Mouse (Mus musculus) liver, embryonic 13.5 days (tissue): ENCODE measurements around the gene Fgfr4. TPM values are rescaled to one million over a fixed set of nuclear protein-coding genes. Genes with fewer than 3 reads are reported as not detected.

Experiments used
- ATAC-seq: fragments of 200-750 bp; cut with Nextera tagmentation; 2 replicates; pipeline ENCODE4 v1.8.0; 2017; ENCODE audit warnings: low read depth, mild to moderate bottlenecking, moderate number of reproducible peaks, moderate library complexity
- DNase-seq: peaks from one replicate; pipeline ENCODE4 v3.0.0; 2022
- H3K27ac ChIP-seq: fragments of 300-500 bp; sonication (generic); 2 replicates; pipeline ENCODE4 v1.5.1; 2015; ENCODE audit warnings: moderate library complexity, mild to moderate bottlenecking, inconsistent platforms
- H3K27me3 ChIP-seq: fragments of 300-500 bp; sonication (generic); 2 replicates; pipeline ENCODE4 v1.6.1; 2015; ENCODE audit warnings: mild to moderate bottlenecking, inconsistent platforms
- H3K36me3 ChIP-seq: fragments of 300-500 bp; sonication (generic); 2 replicates; pipeline ENCODE4 v1.6.1; 2015; ENCODE audit warnings: mild to moderate bottlenecking, inconsistent platforms
- H3K4me1 ChIP-seq: fragments of 300-500 bp; sonication (generic); replicated peaks from 2 replicates; pipeline ENCODE4 v1.6.1; 2015; ENCODE audit warnings: inconsistent platforms
- H3K4me2 ChIP-seq: fragments of 300-500 bp; sonication (generic); 2 replicates; pipeline ENCODE4 v1.6.1; 2015; ENCODE audit warnings: inconsistent platforms, mild to moderate bottlenecking, moderate library complexity
- H3K4me3 ChIP-seq: fragments of 300-500 bp; sonication (generic); replicated peaks from 2 replicates; pipeline ENCODE4 v1.5.1; 2015; ENCODE audit warnings: mild to moderate bottlenecking, inconsistent platforms
- H3K9ac ChIP-seq: fragments of 300-500 bp; sonication (generic); 2 replicates; pipeline ENCODE4 v1.6.1; 2015; ENCODE audit warnings: mild to moderate bottlenecking, inconsistent platforms
- H3K9me3 ChIP-seq: fragments of 300-500 bp; sonication (generic); replicated peaks from 2 replicates; pipeline ENCODE4 v1.6.1; 2016; ENCODE audit warnings: inconsistent platforms
- WGBS: fragments of 180-500 bp; shearing (Covaris S2); methylation state at CpG from one replicate; pipeline ENCODE4 v1.1.7; 2015; ENCODE audit not compliant: insufficient replicate concordance; 5-methylcytosine and 5-hydroxymethylcytosine counted together
- polyA plus RNA-seq: library from polyadenylated mRNA; unstranded; fragments of >200 nt; fragmentation: Nextera tagmentation; extraction: Ambion mirVana; gene quantifications from 2 replicates; pipeline ENCODE4 v1.2.1, GENCODE M21; 2015

Fgfr4 gene
- polyA plus RNA-seq, result 4.2 and 5.4 TPM in 2 replicates

DNA sequence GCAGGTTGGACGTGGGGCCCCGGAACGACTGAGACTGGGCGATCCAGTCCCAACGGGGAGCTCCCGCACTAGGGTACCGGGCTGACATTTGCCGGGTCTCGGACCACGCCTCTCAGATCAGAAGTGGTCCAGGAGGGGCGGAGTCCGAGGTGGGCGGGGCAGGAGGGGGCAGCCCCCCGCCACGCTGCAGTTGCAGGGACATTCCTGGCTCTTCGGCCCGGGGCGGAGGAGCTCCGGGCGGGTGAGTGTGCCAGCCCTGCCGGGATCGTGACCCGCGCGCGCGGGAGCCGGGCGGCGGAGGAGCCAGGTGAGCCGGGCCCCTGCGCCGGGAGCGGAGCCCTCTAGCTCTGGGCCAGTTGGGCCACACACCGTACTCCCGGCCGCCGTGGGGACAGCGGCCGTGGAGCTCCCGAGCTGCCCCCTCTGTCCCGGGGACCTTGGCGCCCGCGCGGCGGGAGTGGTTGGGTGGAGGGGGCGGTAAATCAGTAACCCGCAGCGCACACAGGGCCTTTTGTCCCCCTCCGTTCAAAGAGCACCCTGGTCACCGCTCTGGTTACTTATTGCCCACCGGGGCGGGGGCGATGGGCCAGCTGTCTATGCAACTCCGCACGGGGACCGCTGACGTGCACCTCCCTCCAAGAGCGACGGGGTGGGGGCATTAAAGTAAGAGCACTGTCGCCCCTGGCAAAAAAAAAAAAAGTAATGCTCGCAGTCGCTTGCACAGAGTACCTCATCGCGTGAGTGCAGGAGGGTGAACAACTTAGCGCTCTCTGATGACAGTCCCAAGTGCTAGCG lies at the start of gene Fgfr4:
Gene Fgfr4, plus strand, starts transcription at position 20 of the 795 bp plus-strand sequence.
- WGBS, result 1% methylated on average over 52 of the region's 68 CpGs

DNA sequence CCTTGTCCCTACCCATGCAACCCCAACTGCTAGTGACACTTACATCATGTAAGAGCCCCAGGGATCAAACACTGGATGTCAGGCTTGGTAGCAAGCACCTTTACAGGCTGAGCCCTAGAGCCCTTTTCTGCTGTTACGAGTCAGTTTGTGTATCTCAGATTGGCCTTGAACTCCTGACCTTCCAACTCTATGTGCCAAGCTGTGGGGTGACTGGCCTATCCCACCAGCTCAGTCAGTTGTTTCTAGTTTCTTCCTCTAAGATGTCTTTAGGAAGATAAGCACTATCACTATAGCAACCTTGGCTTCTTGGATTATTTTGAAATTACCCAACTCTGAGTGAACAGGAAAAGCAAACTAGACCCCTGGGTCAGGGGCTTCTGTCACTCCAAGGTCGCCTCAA lies 49.1 kb upstream of the Fgfr4 start:
- ATAC-seq, result no peak
- peaks cover 54% of the 10 kb centered on the region for H3K4me1 ChIP-seq
- WGBS, result 43% methylated on average over 2 of the region's 2 CpGs

More for the DNA sequence above, at the start of gene Fgfr4:
- ATAC-seq (peak; percentile 81), DNase-seq (peak; percentile 15)
- Histone ChIP-seq H3K9me3 (no peaks in the 10 kb centered on the region), H3K27ac (peak within 1 kb of the TSS; percentile 67), H3K4me2 (peak within 1 kb of the TSS; percentile 50), H3K4me1 (peaks cover 7% of the 10 kb centered on the region), H3K36me3 (peaks cover 2% of the 10 kb centered on the region; the same call in 1 of the 2 replicates), H3K9ac (peak within 1 kb of the TSS; percentile 33; the same call in 1 of the 2 replicates), H3K27me3 (peaks cover 67% of the 10 kb centered on the region), H3K4me3 (peak within 1 kb of the TSS; percentile 53)

DNA sequence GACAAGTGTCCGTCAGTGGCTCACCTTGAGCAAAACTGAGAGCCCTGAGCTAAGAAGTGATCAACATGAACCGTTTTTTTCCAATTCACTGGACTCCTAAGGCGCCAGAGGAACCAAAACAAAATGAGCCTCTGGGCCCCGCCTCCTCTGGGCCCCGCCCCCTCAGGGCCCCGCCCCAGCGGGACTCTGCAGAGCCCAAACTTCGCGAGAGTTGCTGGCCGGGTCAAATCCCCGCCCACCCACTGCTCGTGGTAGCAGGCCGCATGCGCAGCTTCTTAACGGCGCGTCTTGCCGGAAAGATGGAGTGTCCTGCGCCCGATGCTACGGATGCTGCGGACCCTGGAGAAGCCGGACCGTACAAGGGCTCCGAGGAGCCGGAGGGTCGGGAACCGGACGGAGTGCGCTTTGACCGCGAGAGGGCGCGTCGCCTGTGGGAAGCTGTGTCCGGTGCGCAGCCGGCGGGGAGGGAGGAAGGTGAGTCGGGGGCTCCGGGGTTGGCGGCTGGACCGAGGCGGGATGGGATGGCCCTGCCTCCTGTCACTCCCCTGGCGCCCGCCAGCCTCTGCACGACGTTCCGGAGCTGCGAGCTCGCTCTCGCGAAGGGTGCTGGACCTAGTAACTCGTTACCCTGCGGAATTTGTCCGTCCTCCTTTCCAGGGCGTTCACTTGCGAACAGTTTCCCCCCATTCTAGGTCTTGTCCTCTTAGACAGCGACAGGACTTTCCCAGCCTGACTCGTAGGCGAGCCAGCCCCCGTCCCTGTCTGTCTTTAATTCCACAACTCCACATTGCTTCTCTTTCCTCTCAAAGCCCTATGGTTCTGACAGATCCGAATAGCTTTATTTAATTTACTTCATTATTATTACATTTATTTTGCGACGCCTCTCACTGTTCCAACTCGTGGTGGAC lies 47.1 kb upstream of the Fgfr4 start, which contains the start of gene Zfp346:
Gene Zfp346, plus strand, starts transcription at position 267 of the 908 bp plus-strand sequence.
- Histone ChIP-seq H3K4me3 (peak within 1 kb of the TSS; percentile 95), H3K27ac (peak within 1 kb of the TSS; percentile 89), H3K4me1 (peaks cover 41% of the 10 kb centered on the region), H3K9ac (peak within 1 kb of the TSS; percentile 86), H3K36me3 (peaks cover 24% of the 10 kb centered on the region), H3K4me2 (peak within 1 kb of the TSS; percentile 93), H3K27me3 (no peaks in the 10 kb centered on the region), H3K9me3 (no peaks in the 10 kb centered on the region)
- DNase-seq (peak; percentile 95), ATAC-seq (peak; percentile 90)
- WGBS, result under 1% methylated on average over 66 of the region's 66 CpGs

More for the DNA sequence above, 49.1 kb upstream of the Fgfr4 start:
- Histone ChIP-seq H3K4me3 (no peak overlapping the region), H3K9me3 (no peaks in the 10 kb centered on the region), H3K36me3 (peaks cover 11% of the 10 kb centered on the region), H3K4me2 (no peak overlapping the region), H3K9ac (no peak overlapping the region), H3K27me3 (no peaks in the 10 kb centered on the region), H3K27ac (no peak overlapping the region)
- no peak for DNase-seq

DNA sequence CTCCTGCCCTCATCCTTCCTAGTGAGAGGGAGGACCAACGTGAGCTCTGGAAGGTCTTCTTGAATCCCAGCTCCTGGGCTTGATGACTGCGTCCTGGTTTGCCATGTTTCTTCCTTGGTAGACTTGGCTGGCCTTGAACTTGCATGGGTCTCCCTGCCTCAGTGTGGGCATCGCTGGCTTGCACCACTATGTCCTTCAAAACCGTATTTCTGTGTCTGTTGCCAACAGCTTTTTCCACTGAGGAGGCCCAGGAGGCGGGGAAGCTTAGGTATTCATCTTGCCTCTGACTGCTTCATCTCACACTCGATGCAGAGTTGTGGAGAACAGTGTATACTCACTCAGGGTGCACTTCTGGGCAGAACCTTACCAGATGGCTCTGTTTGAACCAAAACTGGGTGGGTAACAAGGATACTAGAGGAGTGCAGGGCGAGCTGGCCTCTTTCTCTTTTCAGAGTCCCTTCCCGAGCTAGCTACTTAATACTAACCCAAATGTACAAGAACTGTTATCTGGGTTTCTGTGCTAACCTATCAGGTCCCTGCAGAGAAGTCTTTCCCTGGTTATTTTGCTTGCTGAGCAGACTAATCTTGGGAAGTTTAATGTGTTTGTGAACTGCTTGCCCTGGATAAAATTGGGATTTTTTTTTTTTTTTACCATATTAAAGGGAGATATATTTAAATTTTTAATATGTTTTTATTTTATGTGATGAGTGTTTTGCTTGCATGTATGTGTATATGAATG lies 46.3 kb upstream of the Fgfr4 start:
- H3K4me1 ChIP-seq, result peaks cover 38% of the 10 kb centered on the region
- H3K9ac ChIP-seq, result peak overlapping the region; percentile 86
- H3K27me3 ChIP-seq, result no peaks in the 10 kb centered on the region
- peaks cover 25% of the 10 kb centered on the region for H3K36me3 ChIP-seq
- H3K27ac ChIP-seq, result peak overlapping the region; percentile 89
- ATAC-seq (peak; percentile 28), DNase-seq (peak; percentile 21)
- 12% methylated on average over 8 of the region's 8 CpGs for WGBS
- peak overlapping the region; percentile 95 for H3K4me3 ChIP-seq
- peak overlapping the region; percentile 93 for H3K4me2 ChIP-seq
- H3K9me3 ChIP-seq, result no peaks in the 10 kb centered on the region

DNA sequence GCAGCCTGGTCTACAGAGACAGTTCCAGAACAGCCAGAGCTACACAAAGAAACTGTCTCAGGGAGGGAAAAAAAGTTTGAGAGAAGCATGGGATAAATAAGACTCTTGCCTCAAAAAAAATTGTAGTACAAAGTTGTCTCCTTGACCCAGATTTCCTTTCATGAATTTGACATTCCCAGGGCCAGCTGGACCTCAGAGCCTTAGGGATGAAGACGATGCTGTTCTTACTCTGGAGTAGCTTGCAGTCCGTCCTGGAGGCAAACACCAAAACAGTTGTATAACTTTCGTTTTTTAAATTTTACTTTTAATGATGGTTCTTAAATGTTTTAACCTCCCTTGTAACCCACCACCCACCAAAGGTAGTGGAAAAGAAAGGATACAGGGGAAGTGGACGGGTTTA lies 45.3 kb upstream of the Fgfr4 start:
- 79% methylated on average over 4 of the region's 4 CpGs for WGBS
- H3K27me3 ChIP-seq, result no peaks in the 10 kb centered on the region
- H3K4me1 ChIP-seq, result peaks cover 38% of the 10 kb centered on the region
- peak overlapping the region; percentile 86 for H3K9ac ChIP-seq
- DNase-seq (no peak), ATAC-seq (no peak)
- no peaks in the 10 kb centered on the region for H3K9me3 ChIP-seq
- H3K27ac ChIP-seq, result peak overlapping the region; percentile 53; the same call in 1 of the 2 replicates
- peak overlapping the region; percentile 95 for H3K4me3 ChIP-seq
- H3K36me3 ChIP-seq, result peaks cover 33% of the 10 kb centered on the region
- peak overlapping the region; percentile 93 for H3K4me2 ChIP-seq

DNA sequence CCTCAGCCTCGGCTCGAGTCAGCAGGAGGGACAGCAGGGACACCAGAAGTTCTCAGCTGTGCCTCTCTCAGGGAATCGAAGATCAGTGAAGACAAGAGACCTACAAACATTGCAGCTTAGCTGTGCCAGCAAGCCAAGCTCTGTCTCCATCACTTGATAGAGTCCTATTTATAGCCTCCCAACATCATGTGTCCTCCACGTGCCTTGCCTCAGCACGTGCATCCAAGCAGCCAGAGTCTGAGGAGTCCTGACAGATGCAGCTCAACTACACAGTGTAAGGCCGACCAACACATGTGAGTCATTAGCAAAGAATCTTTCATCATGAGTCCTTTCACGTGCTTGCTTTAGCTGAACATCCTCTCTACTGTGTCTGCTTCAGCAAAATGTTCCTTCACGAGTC lies 44.7 kb upstream of the Fgfr4 start:
- H3K9me3 ChIP-seq, result no peaks in the 10 kb centered on the region
- peaks cover 38% of the 10 kb centered on the region for H3K4me1 ChIP-seq
- H3K4me2 ChIP-seq, result no peak overlapping the region
- 0 out of 2 replicates have a peak overlapping the region, but pooled peaks have one; percentile 86 for H3K9ac ChIP-seq
- peaks cover 36% of the 10 kb centered on the region for H3K36me3 ChIP-seq
- H3K4me3 ChIP-seq, result no peak overlapping the region
- H3K27me3 ChIP-seq, result no peaks in the 10 kb centered on the region
- ATAC-seq, result no peak
- 84% methylated on average over 8 of the region's 8 CpGs for WGBS
- H3K27ac ChIP-seq, result no peak overlapping the region
- no peak for DNase-seq

DNA sequence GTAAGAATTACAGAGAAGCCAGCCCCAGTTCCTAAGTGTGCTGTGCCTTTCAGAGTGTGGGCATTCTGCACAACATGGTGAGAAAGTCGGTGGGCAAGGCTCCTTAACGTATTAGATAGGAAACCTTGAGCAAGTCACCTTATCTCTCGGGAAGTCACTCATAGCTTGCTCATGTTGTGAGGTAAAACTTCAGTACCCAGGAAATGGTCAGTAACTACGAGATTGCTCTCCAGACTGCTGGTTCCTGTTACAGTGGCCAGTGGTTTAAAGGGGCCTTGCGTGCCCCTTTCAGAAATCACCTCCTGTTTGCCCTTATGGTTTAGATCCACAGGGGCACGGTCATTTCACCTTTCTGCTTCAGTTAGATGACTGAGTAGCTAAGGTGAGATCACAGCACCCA lies 38.1 kb upstream of the Fgfr4 start:
- no peak for ATAC-seq
- Histone ChIP-seq H3K4me3 (no peak overlapping the region), H3K27me3 (no peaks in the 10 kb centered on the region), H3K36me3 (peaks cover 77% of the 10 kb centered on the region), H3K27ac (no peak overlapping the region), H3K9ac (no peak overlapping the region), H3K4me2 (no peak overlapping the region), H3K9me3 (no peaks in the 10 kb centered on the region), H3K4me1 (no peaks in the 10 kb centered on the region; the same call in 1 of the 2 replicates)
- WGBS, result 42% methylated on average over 6 of the region's 6 CpGs
- no peak for DNase-seq

DNA sequence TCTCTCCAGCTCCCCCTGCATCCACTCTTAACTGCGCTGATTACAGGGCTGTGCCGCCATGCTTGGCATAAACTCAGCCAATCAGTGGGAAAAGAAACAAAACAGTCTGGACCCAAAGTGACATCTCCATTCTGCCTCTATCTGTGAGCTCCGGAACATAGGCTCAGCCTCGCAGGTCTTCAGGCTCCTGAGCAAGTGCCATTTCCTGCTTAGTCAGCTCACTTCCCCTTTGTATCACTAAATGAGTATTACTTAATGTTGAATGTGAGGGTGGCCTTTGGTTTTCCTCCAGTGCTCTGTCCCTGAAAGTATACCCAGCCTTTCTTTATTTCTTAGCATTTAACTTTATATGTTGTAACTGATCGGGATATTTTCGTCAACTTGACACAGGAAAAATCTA lies 27.5 kb upstream of the Fgfr4 start:
- peaks cover 72% of the 10 kb centered on the region for H3K36me3 ChIP-seq
- H3K27ac ChIP-seq, result no peak overlapping the region
- no peaks in the 10 kb centered on the region for H3K9me3 ChIP-seq
- ATAC-seq (no peak), DNase-seq (no peak)
- H3K4me2 ChIP-seq, result no peak overlapping the region
- H3K4me1 ChIP-seq, result no peaks in the 10 kb centered on the region
- WGBS, result 75% methylated on average over 6 of the region's 6 CpGs
- H3K4me3 ChIP-seq, result no peak overlapping the region
- H3K27me3 ChIP-seq, result no peaks in the 10 kb centered on the region
- no peak overlapping the region for H3K9ac ChIP-seq

DNA sequence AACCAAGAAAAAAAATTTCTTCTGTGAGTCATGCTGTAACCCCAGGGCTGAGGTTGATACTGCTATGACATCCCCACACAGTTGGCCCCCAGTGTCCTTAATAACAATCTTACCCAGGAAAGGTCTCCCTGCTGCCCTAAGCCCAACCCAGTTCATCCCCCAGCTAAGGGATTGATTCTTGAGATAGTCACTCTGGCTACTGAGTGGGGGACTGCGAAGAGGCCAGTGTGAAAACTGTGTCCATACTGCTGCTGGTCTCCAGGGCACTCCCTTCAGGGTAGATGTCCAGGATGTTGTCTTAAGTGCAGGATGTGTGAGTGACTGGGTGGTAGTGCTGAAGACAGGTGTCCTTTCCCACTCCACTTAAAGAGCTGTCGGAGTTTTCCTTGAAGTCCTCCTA lies 19.0 kb upstream of the Fgfr4 start, which contains the start of gene Gm17617:
Gene Gm17617, minus strand, starts transcription at position 101 of the 400 bp plus-strand sequence.
- WGBS, result 95% methylated on average over 2 of the region's 2 CpGs
- peaks cover 51% of the 10 kb centered on the region for H3K36me3 ChIP-seq
- H3K27me3 ChIP-seq, result no peaks in the 10 kb centered on the region
- H3K4me2 ChIP-seq, result no peak within 1 kb of the TSS
- ATAC-seq (no peak), DNase-seq (no peak)
- H3K9ac ChIP-seq, result no peak within 1 kb of the TSS
- no peak within 1 kb of the TSS for H3K4me3 ChIP-seq
- H3K9me3 ChIP-seq, result no peaks in the 10 kb centered on the region
- H3K27ac ChIP-seq, result no peak within 1 kb of the TSS
- H3K4me1 ChIP-seq, result peaks cover 11% of the 10 kb centered on the region

DNA sequence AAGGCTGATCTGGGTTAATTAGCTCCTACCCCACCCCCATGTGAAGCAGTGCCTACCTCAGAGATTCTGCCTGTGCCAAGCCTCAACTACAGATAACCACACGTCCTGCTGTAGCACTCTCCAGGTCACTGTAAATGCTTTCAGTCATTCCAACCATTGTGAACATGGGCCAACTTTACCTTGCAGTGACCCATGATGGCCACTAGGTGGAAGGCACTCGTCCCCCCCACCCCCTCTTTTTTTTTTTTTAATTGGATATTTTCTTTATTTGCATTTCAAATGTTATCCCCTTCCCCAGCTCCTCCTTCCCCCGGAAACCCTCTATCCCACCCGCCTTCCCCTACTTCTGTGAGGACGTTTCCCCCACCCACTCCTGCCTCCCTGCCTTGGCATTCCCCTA lies 17.1 kb upstream of the Fgfr4 start:
- WGBS, result 3% methylated on average over 5 of the region's 5 CpGs
- Histone ChIP-seq H3K9me3 (no peaks in the 10 kb centered on the region), H3K4me2 (no peak overlapping the region), H3K4me1 (peaks cover 11% of the 10 kb centered on the region), H3K27ac (no peak overlapping the region), H3K36me3 (peaks cover 33% of the 10 kb centered on the region), H3K27me3 (no peaks in the 10 kb centered on the region), H3K4me3 (no peak overlapping the region), H3K9ac (no peak overlapping the region)
- DNase-seq (peak; percentile 3), ATAC-seq (peak; percentile 70)
